Mouse (Mus musculus) c-Kit-positive CD71-negative TER-119-negative erythroid progenitor cells, embryonic 14.5 days (primary cell): Measurements from ENCODE around the gene Nrp2.

Experiments
- DNase-seq: peaks from one replicate; pipeline ENCODE4 v3.0.0-alpha.2; 2013; ENCODE audit warnings: low read depth

The Nrp2 gene

DNA sequence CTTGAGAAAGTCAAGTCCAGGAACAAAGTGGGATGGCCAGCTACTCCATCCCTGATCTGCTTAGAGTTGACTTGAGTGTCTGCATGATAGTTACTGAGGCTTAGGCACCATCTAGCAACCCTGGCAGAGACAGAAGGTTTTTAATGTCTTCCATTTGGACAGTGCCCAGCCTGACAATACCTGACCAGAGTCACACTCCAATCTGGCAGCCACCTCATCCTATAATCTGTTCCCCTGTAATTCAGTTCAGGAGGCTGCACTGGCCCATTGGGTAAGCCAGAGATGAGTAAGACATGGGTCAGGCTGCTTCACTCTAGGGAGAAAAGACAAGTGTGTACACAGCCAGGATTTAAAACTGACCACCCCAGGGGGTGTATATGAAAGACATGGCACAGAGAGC lies 79.5 kb downstream of the Nrp2 start:
- DNase-seq, result no peak

GRCm38 (mm10) chr1:62783354-62784083 lies 80.4 kb downstream of the Nrp2 start:
- no peak for DNase-seq

GRCm38 (mm10) chr1:62784084-62784392 lies 81.0 kb downstream of the Nrp2 start:
- no peak for DNase-seq

DNA sequence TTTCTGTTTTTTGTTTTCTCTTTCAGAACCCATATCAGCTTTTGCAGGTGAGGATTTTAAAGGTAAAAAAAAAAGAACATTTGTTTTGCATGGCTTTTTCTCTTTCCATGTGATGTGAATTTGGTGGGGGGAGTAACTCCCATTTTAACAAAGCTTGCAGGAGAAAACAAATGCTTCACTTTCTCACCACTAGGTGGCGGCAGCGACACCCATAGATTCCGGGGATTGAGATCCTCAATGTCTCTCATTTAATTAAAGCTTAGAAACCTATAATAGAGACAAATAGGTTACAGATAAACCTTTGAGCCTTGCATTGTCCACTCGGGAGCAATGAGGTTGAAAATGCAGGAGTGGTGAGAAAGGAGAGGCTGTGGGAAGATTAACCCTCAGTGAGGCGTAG lies 83.2 kb downstream of the Nrp2 start:
- no peak for DNase-seq

GRCm38 (mm10) chr1:62787546-62787945 lies 84.5 kb downstream of the Nrp2 start:
- no peak for DNase-seq

- no peak for DNase-seq
These were observed 91.3 kb downstream of the Nrp2 start for GRCm38 (mm10) chr1:62794223-62794895.

- DNase-seq, result no peak
These were observed 91.8 kb downstream of the Nrp2 start for GRCm38 (mm10) chr1:62794896-62795255.

DNA sequence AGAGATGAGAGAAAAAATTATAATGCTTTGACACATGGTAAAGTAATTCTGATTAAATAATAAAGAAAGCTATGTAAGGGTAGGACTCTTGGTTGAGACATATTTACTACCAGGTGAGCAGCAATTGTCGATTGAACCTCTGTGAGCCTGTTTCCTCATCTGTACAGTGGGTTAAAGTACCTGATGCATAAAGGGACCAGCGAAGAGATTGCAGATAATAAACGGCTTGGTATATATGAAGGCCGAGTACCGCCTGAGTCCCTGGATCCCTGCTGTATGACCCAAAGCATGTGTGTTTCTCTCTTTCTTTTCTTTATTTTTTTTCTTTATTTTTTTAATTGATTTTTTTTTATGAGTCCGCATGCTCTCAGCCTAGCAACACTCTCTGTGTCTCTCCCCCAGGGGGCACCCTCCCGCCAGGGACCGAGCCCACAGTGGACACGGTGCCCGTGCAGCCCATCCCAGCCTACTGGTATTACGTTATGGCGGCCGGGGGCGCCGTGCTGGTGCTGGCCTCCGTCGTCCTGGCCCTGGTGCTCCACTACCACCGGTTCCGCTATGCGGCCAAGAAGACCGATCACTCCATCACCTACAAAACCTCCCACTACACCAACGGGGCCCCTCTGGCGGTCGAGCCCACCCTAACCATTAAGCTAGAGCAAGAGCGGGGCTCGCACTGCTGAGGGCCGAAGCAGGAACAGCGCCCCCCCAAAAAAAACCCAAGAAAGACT lies 92.4 kb downstream of the Nrp2 start:
- DNase-seq, result no peak

- DNase-seq, result no peak
These were observed 93.1 kb downstream of the Nrp2 start for GRCm38 (mm10) chr1:62796038-62796647.

DNA sequence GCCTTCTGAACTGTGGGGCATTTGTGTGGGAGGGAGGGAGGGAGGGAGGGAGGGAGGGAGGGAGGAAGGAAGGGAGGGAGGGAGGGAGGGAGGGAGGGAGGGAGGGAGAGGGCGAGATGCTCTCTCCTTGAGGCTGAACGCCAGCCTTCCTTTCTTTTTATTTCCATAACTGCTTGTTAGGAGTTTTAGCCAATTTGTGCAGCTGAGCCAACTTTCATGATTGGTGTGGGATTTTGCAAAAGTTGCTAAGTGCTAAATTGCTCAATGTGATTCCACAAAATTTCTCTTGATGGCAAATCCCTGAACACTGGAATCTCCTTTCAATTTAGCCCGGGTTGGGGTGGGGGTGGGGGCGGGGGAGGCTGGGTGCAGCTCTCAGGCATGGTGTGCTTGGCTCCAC lies 96.3 kb downstream of the Nrp2 start:
- DNase-seq, result no peak

GRCm38 (mm10) chr1:62800351-62800750 lies 97.3 kb downstream of the Nrp2 start:
- DNase-seq, result no peak

GRCm38 (mm10) chr1:62801429-62801828 lies 98.3 kb downstream of the Nrp2 start:
- DNase-seq, result no peak

- no peak for DNase-seq
These were observed 98.8 kb downstream of the Nrp2 start for GRCm38 (mm10) chr1:62801842-62802241.

DNA sequence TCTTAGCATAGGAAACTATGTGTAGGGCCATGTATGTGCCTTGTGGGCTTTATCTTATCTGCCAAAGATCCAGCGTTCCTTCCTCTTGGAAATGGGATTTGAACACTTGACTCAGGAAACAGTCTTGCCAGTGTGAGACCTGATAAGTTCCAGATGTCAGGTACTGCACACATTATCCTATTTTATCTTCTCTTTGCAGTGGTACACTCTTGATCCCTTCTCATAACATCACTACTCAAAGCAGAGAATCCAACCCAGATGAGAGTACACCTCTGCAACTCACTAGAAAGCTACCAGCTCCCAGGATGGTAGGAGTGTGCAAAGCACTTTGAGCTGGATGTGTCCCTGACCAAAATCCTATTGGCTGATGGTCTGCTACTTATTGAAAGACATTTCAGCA lies 100.5 kb downstream of the Nrp2 start:
- no peak for DNase-seq

- DNase-seq, result no peak
These were observed 102.9 kb downstream of the Nrp2 start for GRCm38 (mm10) chr1:62806014-62806413.

DNA sequence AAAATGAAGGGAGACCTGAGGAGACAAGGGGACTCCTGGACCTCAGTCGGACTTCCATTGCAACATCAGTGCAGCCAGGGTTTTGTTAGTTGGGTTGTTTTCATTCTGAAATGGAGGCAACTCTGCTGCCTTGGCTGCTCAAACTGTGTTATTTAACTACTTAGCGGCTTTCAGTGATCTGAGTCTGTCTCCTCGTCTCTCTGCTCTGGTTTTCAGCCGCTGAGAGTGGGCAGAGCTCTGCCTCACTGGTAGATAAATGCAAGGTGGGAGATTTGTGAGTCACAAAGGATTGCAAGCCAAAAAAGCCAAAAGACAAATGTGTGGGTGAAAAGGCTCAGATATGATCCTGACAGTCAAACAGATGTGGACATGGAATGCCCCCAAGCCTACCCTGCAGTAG lies 105.3 kb downstream of the Nrp2 start:
- no peak for DNase-seq

- no peak for DNase-seq
These were observed 106.6 kb downstream of the Nrp2 start for GRCm38 (mm10) chr1:62809601-62810228.

DNA sequence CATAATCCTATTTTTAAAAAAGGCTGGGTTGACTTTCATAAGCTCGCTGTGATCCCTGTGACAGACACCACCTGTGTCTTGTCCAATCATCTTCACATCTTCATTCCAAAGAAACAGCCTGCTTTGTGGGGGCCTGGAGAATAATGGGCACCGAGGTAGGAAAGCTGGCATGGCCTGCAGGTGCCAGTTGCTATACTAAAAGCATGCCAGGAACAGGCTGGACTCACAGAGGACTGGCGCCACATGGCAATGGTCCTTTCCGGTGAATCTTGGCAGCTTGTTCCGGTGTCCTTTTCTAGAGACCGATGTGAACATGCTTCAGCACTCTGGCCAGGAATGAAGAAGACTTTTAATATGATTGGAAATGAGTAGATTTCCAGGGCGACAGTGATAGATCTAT lies 108.1 kb downstream of the Nrp2 start:
- no peak for DNase-seq

- DNase-seq, result no peak
These were observed 109.9 kb downstream of the Nrp2 start for GRCm38 (mm10) chr1:62812701-62813684.

DNA sequence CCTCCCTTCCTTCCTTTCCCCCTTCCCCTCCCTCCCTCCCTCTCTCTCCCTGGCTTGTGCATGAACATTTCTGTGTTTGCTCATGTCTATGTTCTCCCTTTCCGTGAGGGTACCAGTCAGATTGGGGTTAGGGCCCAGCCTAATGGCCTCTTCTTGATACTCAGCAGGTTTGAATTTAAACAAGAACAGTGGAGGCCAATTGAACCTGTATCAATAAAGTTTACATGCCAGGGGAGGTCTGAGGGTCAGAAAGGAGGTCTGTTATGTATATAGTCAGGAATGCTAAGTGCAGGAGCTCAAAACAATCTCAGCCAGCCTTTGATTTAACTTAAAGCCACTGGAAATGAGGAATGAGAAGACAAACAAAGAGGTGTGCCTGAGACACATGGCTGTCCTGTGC lies 110.9 kb downstream of the Nrp2 start:
- no peak for DNase-seq

GRCm38 (mm10) chr1:62817566-62817965 lies 114.5 kb downstream of the Nrp2 start:
- DNase-seq, result no peak
